Mouse (Mus musculus) heart, postnatal 0 days (tissue): ENCODE data around the gene Gm21762. TPM values are rescaled to one million over a fixed set of nuclear protein-coding genes. Genes with fewer than 3 reads are reported as not detected.
"Not testable (repeated sequence)": the region's sequence is repeated elsewhere in the genome, so short reads cannot be mapped to it uniquely, and the experiment has no call there.

ENCODE experiments used
- ATAC-seq: fragments of 200-750 bp; cut with Nextera tagmentation; 2 replicates; pipeline ENCODE4 v1.8.0; 2017; ENCODE audit warnings: low read depth, moderate number of reproducible peaks, moderate library complexity; ENCODE audit not compliant: insufficient read depth
- DNase-seq: peaks from one replicate; pipeline ENCODE4 v3.0.0-alpha.2; 2016; ENCODE audit warnings: low spot score
- H3K27ac ChIP-seq: fragments of 300-500 bp; sonication (generic); 2 replicates; pipeline ENCODE4 v1.5.1; 2014; ENCODE audit warnings: low read depth, mild to moderate bottlenecking
- H3K27me3 ChIP-seq: fragments of 300-500 bp; sonication (generic); 2 replicates; pipeline ENCODE4 v1.6.1; 2014; ENCODE audit warnings: low read length, mixed read lengths; ENCODE audit not compliant: control insufficient read depth, insufficient read depth
- H3K36me3 ChIP-seq: fragments of 300-500 bp; sonication (generic); replicated peaks from 2 replicates; pipeline ENCODE4 v1.6.1; 2014; ENCODE audit warnings: low read length, mixed read lengths; ENCODE audit not compliant: control insufficient read depth, insufficient read depth
- H3K4me1 ChIP-seq: fragments of 300-500 bp; sonication (generic); 2 replicates; pipeline ENCODE4 v1.6.1; 2014; ENCODE audit warnings: antibody characterized with exemption; ENCODE audit not compliant: control insufficient read depth, insufficient read depth
- H3K4me2 ChIP-seq: fragments of 300-500 bp; sonication (generic); 2 replicates; pipeline ENCODE4 v1.6.1; 2014; ENCODE audit warnings: low read depth, mild to moderate bottlenecking, low read length, moderate library complexity
- H3K4me3 ChIP-seq: fragments of 300-500 bp; sonication (generic); 2 replicates; pipeline ENCODE4 v1.5.1; 2014; ENCODE audit warnings: low read depth, low read length
- H3K9ac ChIP-seq: fragments of 300-500 bp; sonication (generic); replicated peaks from 2 replicates; pipeline ENCODE4 v1.6.1; 2014; ENCODE audit warnings: low read depth, low read length, mixed read lengths
- H3K9me3 ChIP-seq: fragments of 300-500 bp; sonication (generic); replicated peaks from 2 replicates; pipeline ENCODE4 v1.6.1; 2016; ENCODE audit warnings: low read length; ENCODE audit not compliant: control insufficient read depth
- WGBS: fragments of 180-500 bp; shearing (Covaris S2); extraction: QIAGEN DNeasy Blood & Tissue Kit; methylation state at CpG from one replicate; pipeline ENCODE4 v1.1.7; 2014; 5-methylcytosine and 5-hydroxymethylcytosine counted together
- polyA plus RNA-seq: library from polyadenylated mRNA; unstranded; fragments of >200 nt; fragmentation: Nextera tagmentation; extraction: Ambion mirVana; gene quantifications from 2 replicates; pipeline ENCODE4 v1.2.1, GENCODE M21; 2015
- total RNA-seq: library from RNA; depleted of rRNA; stranded (reverse); fragments of >200 nt; gene quantifications from 2 replicates; pipeline ENCODE4 v1.2.3, GENCODE M21; 2014; ENCODE audit warnings: low replicate concordance; rRNA removed

Gene Gm21762
- total and polyA plus RNA-seq, 2 experiments from 2014 or later = not detected

GRCm38 (mm10) chr13:120223012-120223659 lies 7.4 kb upstream of the Gm21762 start:
- not testable (repeated sequence) for H3K27ac ChIP-seq, H3K4me1 ChIP-seq, ATAC-seq, H3K36me3 ChIP-seq, H3K9ac ChIP-seq, H3K4me2 ChIP-seq, H3K9me3 ChIP-seq, H3K4me3 ChIP-seq, H3K27me3 ChIP-seq, DNase-seq
- WGBS = 89% methylated on average over 16 of the region's 25 CpGs

- H3K27me3 ChIP-seq, H3K36me3 ChIP-seq, ATAC-seq, H3K9me3 ChIP-seq, H3K9ac ChIP-seq, DNase-seq, H3K4me2 ChIP-seq, H3K4me3 ChIP-seq, H3K4me1 ChIP-seq, H3K27ac ChIP-seq: not testable (repeated sequence)
- WGBS = 74% methylated on average over 5 of the region's 5 CpGs
Measured at GRCm38 (mm10) chr13:120220922-120221321, 5.2 kb upstream of the Gm21762 start.

- H3K4me2 ChIP-seq, H3K4me1 ChIP-seq, H3K9ac ChIP-seq, H3K27me3 ChIP-seq, H3K36me3 ChIP-seq, ATAC-seq, H3K4me3 ChIP-seq, H3K27ac ChIP-seq, DNase-seq, H3K9me3 ChIP-seq: not testable (repeated sequence)
- 59% methylated on average over 6 of the region's 8 CpGs for WGBS
Measured at GRCm38 (mm10) chr13:120196189-120196821, 19.4 kb downstream of the Gm21762 start.

- not testable (repeated sequence) for H3K4me1 ChIP-seq, DNase-seq, H3K9me3 ChIP-seq, ATAC-seq, H3K27me3 ChIP-seq, H3K9ac ChIP-seq, H3K36me3 ChIP-seq, H3K27ac ChIP-seq, H3K4me2 ChIP-seq, H3K4me3 ChIP-seq
- WGBS = 72% methylated on average over 4 of the region's 4 CpGs
Measured at GRCm38 (mm10) chr13:120172133-120172532, 43.6 kb downstream of the Gm21762 start, which contains the start of gene Gm21818. Gene Gm21818, plus strand, starts transcription at chr13:120172433.

GRCm38 (mm10) chr13:120168301-120168700 lies 47.4 kb downstream of the Gm21762 start:
- H3K4me2 ChIP-seq, DNase-seq, H3K27ac ChIP-seq, H3K27me3 ChIP-seq, ATAC-seq, H3K9me3 ChIP-seq, H3K9ac ChIP-seq, H3K4me3 ChIP-seq, H3K4me1 ChIP-seq, H3K36me3 ChIP-seq: not testable (repeated sequence)
- 46% methylated on average over 5 of the region's 5 CpGs for WGBS

Other genes with a start within 250 kb of the Gm21762 start
- gene Gm36079, start 188.9 kb downstream of the Gm21762 start, total RNA-seq = not detected in 2 replicates
- gene Gm36079, start 188.9 kb downstream of the Gm21762 start, polyA plus RNA-seq = not detected in 2 replicates
- 0.46 TPM in 1 of 2 replicates, not detected in the other for gene Gm21188, start 163.8 kb downstream of the Gm21762 start, total RNA-seq
- gene Gm21188, start 163.8 kb downstream of the Gm21762 start, polyA plus RNA-seq = 0.08 and 0.15 TPM in 2 replicates
- not detected in 2 replicates for gene Gm20767, start 75.7 kb downstream of the Gm21762 start, total RNA-seq
- gene Gm20767, start 75.7 kb downstream of the Gm21762 start, polyA plus RNA-seq = not detected in 2 replicates
- not detected in 2 replicates for gene Gm21818, start 43.5 kb downstream of the Gm21762 start, total RNA-seq
- gene Gm21818, start 43.5 kb downstream of the Gm21762 start, polyA plus RNA-seq = not detected in 2 replicates
- gene Gm21731, start 23.2 kb upstream of the Gm21762 start, total RNA-seq = not detected in 2 replicates
- not detected in 2 replicates for gene Gm21731, start 23.2 kb upstream of the Gm21762 start, polyA plus RNA-seq
- gene AF067061, start 47.2 kb upstream of the Gm21762 start, total RNA-seq = not detected in 2 replicates
- gene AF067061, start 47.2 kb upstream of the Gm21762 start, polyA plus RNA-seq = not detected in 2 replicates
- gene BC147527, start 84.4 kb upstream of the Gm21762 start, total RNA-seq = not detected in 2 replicates
- gene BC147527, start 84.4 kb upstream of the Gm21762 start, polyA plus RNA-seq = 0.36 TPM in 1 of 2 replicates, not detected in the other
- not detected in 2 replicates for gene Tcstv3, start 100.9 kb upstream of the Gm21762 start, total RNA-seq
- not detected in 2 replicates for gene Tcstv3, start 100.9 kb upstream of the Gm21762 start, polyA plus RNA-seq